Mouse (Mus musculus): Measurements from ENCODE around the gene Cebpb. TPM values are rescaled to one million over a fixed set of nuclear protein-coding genes. Genes with fewer than 3 reads are reported as not detected.
"Not testable (repeated sequence)": the region's sequence is repeated elsewhere in the genome, so short reads cannot be mapped to it uniquely, and the experiment has no call there.

The Cebpb gene
- polyA plus RNA-seq (2016; fragmentation: Nextera tagmentation; extraction: Ambion mirVana) = 7.1 and 7.8 TPM in 2 replicates

DNA sequence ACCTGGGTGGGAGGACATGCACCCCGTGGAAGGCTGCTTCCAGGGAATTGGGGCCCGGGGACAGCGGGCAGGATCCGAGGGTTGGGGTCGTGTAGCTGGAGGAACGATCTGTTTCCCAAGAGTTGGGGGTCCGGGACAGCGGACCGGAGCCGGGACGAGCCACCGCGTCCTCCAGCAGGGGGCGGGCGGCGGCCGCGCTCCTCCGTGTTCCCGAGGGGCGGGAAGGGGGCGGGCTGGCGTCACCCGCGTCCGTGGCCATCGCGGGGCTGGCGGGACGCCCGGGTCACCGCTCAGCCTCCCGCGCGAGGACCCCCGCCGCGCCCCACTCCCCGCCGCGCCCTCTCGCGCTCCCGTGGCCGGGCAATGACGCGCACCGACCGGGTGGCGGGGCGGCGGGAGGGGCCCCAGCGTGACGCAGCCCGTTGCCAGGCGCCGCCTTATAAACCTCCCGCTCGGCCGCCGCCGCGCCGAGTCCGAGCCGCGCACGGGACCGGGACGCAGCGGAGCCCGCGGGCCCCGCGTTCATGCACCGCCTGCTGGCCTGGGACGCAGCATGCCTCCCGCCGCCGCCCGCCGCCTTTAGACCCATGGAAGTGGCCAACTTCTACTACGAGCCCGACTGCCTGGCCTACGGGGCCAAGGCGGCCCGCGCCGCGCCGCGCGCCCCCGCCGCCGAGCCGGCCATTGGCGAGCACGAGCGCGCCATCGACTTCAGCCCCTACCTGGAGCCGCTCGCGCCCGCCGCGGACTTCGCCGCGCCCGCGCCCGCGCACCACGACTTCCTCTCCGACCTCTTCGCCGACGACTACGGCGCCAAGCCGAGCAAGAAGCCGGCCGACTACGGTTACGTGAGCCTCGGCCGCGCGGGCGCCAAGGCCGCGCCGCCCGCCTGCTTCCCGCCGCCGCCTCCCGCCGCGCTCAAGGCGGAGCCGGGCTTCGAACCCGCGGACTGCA is at the start of gene Cebpb:
Cebpb (plus strand) TSS at position 418 of the 954 bp plus-strand sequence.
- Histone ChIP-seq H3K4me3 (peak within 1 kb of the TSS; percentile 63), H3K36me3 (no peaks in the 10 kb centered on the region), H3K9me3 (no peaks in the 10 kb centered on the region), H3K27ac (0 out of 2 replicates have a peak within 1 kb of the TSS, but pooled peaks have one; percentile 0), H3K9ac (peak within 1 kb of the TSS; percentile 61), H3K4me1 (0 out of 2 replicates have a peak, but pooled peaks cover 12% of the 10 kb centered on the region), H3K27me3 (peaks cover 52% of the 10 kb centered on the region), H3K4me2 (replicated peaks) (peak within 1 kb of the TSS; percentile 91)
- ATAC-seq (ENCODE audit: insufficient number of reproducible peaks, insufficient read depth, low FRiP score, low TSS enrichment) = 0 out of 2 replicates have a peak, but pooled peaks have one; percentile 52
- WGBS = under 1% methylated on average over 127 of the region's 147 CpGs

DNA sequence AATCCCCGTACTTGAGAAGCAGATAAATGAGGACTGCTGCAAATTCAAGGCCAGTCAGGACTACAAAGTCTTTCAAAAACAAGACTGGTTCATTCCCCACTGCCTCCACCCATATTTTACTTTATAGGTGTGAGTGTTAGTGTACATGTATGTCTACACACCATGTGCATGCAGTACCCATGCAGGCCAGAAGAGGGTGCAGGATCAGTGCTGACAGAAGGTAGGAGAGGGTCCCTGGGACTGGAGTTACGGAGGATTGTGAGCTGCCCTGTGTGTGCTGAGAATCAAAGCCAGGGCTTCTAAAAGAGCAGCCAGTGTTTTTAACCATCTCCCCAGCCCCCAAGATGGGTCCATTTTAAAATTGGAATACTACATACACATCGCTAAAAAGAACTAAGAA is 48.4 kb upstream of the Cebpb start:
- no peak overlapping the region for H3K4me3 ChIP-seq
- WGBS = 85% methylated on average over 3 of the region's 3 CpGs
- H3K4me2 ChIP-seq (replicated peaks) = no peak overlapping the region
- H3K4me1 ChIP-seq = no peaks in the 10 kb centered on the region
- peaks cover 22% of the 10 kb centered on the region for H3K36me3 ChIP-seq
- 0 out of 2 replicates have a peak, but pooled peaks cover 3% of the 10 kb centered on the region for H3K9me3 ChIP-seq
- ATAC-seq (ENCODE audit: insufficient number of reproducible peaks, insufficient read depth, low FRiP score, low TSS enrichment) = no peak
- no peak overlapping the region for H3K9ac ChIP-seq
- no peaks in the 10 kb centered on the region for H3K27me3 ChIP-seq
- no peak overlapping the region for H3K27ac ChIP-seq

DNA sequence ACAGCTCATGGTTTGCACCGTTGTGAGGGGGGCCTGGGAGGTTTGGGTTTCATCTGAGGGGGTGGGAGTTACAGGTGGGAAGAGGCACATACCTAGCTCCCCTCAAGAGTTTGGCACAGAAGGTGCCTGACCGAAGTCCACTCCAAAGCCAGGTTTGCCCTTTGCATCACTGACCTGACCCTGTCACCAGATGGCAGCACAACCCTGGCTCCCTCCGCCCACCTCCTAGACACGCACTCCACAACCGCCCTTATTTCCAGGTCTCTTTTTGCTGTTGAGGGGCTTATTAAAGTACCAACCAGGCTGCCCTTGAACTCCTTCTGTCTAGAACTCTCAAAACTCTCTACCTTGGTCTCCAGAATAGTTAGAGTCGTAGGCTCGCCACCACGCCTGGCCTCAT is 47.4 kb upstream of the Cebpb start:
- no peak for ATAC-seq (ENCODE audit: insufficient number of reproducible peaks, insufficient read depth, low FRiP score, low TSS enrichment)

DNA sequence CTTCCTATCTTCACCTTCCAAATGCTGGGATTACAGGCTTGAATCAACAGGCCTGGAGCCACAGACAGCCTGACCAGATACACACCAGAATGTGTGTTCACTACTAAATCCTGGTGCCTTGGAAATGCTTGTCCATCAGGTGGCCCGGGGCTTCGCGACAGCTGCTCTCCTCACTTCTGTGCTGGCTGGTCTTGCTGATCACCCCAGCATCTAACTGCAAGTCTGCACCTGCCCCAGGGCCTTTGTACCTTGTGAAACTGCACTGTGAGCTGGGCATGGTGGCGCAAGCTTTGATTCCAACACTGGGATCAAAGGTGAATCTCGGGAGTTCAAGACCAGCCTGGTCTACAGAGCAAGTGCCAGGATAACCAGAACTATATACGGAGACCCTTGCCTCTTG is 46.6 kb upstream of the Cebpb start:
- no peaks in the 10 kb centered on the region for H3K27me3 ChIP-seq
- no peak for ATAC-seq (ENCODE audit: insufficient number of reproducible peaks, insufficient read depth, low FRiP score, low TSS enrichment)
- no peak overlapping the region for H3K27ac ChIP-seq
- 0 out of 2 replicates have a peak, but pooled peaks cover 3% of the 10 kb centered on the region for H3K9me3 ChIP-seq
- peaks cover 30% of the 10 kb centered on the region for H3K36me3 ChIP-seq
- no peaks in the 10 kb centered on the region for H3K4me1 ChIP-seq
- 86% methylated on average over 6 of the region's 6 CpGs for WGBS
- no peak overlapping the region for H3K4me3 ChIP-seq
- no peak overlapping the region for H3K4me2 ChIP-seq (replicated peaks)
- no peak overlapping the region for H3K9ac ChIP-seq

More for the DNA sequence above, 47.4 kb upstream of the Cebpb start:
- peaks cover 30% of the 10 kb centered on the region for H3K36me3 ChIP-seq
- H3K9ac ChIP-seq = no peak overlapping the region
- no peak overlapping the region for H3K27ac ChIP-seq
- H3K9me3 ChIP-seq = 0 out of 2 replicates have a peak, but pooled peaks cover 3% of the 10 kb centered on the region
- H3K27me3 ChIP-seq = no peaks in the 10 kb centered on the region
- 53% methylated on average over 8 of the region's 8 CpGs for WGBS
- no peak overlapping the region for H3K4me2 ChIP-seq (replicated peaks)
- no peaks in the 10 kb centered on the region for H3K4me1 ChIP-seq
- H3K4me3 ChIP-seq = no peak overlapping the region

DNA sequence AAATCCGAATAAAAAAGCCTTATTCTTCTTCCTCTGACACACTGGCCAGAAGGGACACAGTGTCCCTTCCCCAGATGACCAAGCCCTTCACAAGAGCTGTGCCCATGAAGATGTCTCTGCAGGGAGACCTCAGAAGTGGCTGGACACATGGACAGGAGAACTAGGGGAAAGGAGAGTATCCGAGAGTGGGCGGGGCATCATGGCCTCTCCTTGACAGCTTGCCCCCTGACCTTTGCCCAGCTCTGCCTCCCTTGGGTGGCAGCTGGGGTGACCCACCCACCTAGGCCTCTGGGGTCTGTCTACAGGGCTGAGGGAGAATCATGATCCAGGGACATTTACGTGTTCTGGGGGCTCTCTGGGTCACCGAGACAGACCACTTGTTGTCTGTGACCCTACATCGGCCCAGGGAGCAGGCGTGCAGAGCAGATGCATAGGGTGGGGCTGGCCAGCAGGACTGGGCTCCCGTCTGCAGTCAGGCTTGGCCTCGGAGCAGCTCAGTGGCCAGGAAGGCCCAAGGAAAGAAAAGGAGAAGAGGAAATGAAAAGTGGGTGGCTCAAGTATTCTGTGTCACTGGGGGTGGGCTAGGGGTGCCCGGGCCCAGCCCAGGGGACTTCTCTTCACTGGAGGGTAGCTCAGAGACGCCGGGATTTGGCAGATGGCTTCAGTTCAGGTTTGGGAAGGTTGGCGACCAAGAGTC is 45.2 kb upstream of the Cebpb start:
- not testable (repeated sequence) for H3K4me3 ChIP-seq; H3K9me3 ChIP-seq; H3K27ac ChIP-seq; H3K4me1 ChIP-seq; H3K9ac ChIP-seq; ATAC-seq (ENCODE audit: insufficient number of reproducible peaks, insufficient read depth, low FRiP score, low TSS enrichment); H3K4me2 ChIP-seq (replicated peaks); H3K27me3 ChIP-seq
- 81% methylated on average over 13 of the region's 13 CpGs for WGBS
- H3K36me3 ChIP-seq = peaks cover 39% of the 10 kb centered on the region

DNA sequence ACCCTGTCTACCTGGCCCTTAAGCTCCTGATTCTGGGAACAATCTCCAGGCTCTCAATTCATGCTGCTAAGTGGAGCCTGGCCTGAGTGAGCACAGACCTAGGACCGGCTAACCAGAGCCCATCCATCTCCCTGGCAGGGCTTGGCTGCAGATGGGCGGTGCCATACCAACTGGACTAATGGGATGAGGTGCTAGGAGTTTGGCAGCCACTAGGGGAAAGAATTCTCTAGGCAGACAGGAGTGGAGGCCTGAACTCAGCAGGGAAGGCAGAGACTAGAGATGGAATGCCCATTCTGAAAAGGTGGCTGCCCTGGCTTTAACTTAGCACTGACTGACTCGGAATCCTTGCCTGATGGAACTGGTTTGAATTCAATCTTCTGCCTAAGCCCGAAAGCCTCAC is 42.3 kb upstream of the Cebpb start:
- H3K9ac ChIP-seq = no peak overlapping the region
- H3K36me3 ChIP-seq = peaks cover 45% of the 10 kb centered on the region
- no peak overlapping the region for H3K4me3 ChIP-seq
- H3K4me1 ChIP-seq = no peaks in the 10 kb centered on the region
- no peak overlapping the region for H3K4me2 ChIP-seq (replicated peaks)
- no peaks in the 10 kb centered on the region for H3K9me3 ChIP-seq
- H3K27ac ChIP-seq = no peak overlapping the region
- WGBS = 77% methylated on average over 4 of the region's 4 CpGs
- ATAC-seq (ENCODE audit: insufficient number of reproducible peaks, insufficient read depth, low FRiP score, low TSS enrichment) = no peak
- no peaks in the 10 kb centered on the region for H3K27me3 ChIP-seq

DNA sequence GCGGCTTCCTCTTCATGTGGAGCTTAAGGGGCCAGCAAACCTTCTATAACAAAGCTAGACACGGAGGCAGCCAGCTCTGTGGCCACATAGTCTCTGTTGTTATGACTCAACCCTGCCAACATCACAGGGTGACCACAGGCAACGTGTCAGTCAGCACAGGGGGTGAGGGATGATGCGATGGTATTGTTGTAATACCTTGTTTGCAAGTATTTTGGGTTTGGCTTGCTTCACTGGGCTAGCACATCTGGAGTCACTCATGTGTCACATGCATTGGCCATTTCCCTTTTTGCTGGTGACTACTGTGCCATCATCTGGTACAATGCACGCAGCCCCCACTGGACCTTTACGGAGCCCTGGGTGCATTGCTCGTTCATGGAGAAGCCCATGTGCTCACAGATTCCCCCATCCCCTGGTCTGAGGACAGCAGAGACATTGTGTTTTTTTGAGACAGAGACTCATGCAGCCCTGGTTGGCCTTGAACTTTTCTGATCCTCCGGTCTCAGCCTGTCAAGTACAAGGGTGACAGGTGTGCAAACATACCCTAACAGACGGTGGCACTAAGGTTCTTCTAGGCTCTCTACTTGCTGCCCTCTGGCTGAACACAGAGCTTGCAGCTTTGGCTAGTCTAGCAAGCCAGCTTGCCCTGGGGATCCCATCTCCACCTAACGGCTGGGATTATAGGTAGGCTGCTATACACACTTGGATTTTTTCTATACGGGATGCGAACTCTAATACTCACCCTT is 39.3 kb upstream of the Cebpb start:
- ATAC-seq (ENCODE audit: insufficient number of reproducible peaks, insufficient read depth, low FRiP score, low TSS enrichment) = no peak
- Histone ChIP-seq H3K27ac (no peak overlapping the region), H3K4me3 (no peak overlapping the region), H3K27me3 (no peaks in the 10 kb centered on the region), H3K4me2 (replicated peaks) (no peak overlapping the region), H3K9ac (no peak overlapping the region), H3K9me3 (no peaks in the 10 kb centered on the region), H3K4me1 (no peaks in the 10 kb centered on the region), H3K36me3 (peaks cover 67% of the 10 kb centered on the region)
- 89% methylated on average over 12 of the region's 12 CpGs for WGBS

DNA sequence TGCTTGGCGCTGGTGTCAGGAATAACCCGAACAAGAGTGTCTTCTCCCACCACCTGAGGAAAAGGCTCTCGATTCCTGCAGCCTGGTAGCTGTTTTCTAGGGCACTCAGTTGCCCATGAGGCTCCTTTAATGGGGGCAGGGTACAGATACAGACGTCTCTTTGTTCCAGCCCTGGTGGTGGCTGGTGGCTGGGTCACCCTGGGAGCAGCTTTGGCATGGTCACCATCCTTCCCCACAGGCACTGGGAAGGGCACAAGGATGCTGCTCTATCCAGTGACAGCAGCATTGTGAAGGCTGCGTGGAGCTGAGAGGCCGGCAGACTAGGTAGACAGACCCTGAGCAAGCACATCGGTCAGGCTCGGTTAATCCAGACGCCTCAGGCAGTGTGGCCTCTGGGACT is 37.1 kb upstream of the Cebpb start:
- Histone ChIP-seq H3K27ac (no peak overlapping the region), H3K36me3 (peaks cover 57% of the 10 kb centered on the region), H3K9me3 (no peaks in the 10 kb centered on the region), H3K4me3 (no peak overlapping the region), H3K9ac (0 out of 2 replicates have a peak overlapping the region, but pooled peaks have one; percentile 19), H3K4me2 (replicated peaks) (no peak overlapping the region), H3K27me3 (no peaks in the 10 kb centered on the region), H3K4me1 (0 out of 2 replicates have a peak, but pooled peaks cover 3% of the 10 kb centered on the region)
- 70% methylated on average over 9 of the region's 9 CpGs for WGBS
- ATAC-seq (ENCODE audit: insufficient number of reproducible peaks, insufficient read depth, low FRiP score, low TSS enrichment) = no peak

DNA sequence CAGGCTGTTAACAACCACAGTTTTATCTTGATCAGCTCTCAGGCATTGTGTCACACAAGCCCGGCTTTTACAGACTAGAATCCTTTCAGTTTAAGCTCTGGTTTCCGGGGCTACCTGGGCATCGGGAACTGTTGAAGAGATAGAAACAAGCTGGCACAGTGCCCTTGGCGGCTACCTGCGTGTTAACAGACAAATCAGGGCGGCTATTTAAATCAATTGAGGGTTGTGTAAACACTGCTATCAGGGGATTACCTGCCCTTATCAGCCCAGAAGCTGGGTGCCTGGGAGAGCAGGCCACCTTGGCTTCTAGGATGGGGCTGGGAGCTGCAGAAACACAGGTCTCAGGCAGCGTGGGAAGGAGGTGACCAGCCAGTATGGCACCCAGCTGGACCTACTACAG is 36.0 kb upstream of the Cebpb start:
- WGBS = 90% methylated on average over 7 of the region's 7 CpGs

DNA sequence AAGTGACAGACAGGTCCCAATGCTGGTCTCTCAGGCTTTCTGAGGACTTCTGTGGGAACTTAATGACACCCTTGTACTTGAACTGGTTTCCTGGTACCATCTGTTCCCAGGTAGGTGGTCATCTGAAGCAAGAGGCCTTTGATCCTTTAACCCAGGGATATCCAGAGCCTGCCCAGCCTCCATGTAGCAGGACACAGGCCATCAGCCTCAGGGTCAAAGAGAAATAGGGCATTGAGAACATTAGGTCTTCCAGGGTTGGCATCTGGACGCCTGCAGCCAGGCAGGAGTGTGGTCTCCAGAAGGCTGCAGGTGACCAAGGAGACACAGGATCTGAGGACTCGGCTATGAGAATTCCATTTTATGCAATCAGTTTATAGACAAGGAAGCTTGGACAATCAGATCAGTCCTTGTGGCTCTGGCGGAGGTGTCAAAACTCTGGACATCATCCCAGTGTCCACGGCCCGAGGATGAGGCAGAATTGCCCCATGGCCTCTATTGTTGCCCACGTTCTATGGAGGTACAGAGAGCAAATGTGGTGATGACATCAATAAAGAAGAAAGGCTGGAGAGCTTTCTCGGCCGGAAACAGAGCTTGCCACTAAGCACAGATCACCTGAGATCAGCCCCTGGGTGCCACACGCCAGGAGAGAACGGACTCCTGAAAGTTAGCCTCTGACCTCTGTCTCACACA is 33.7 kb upstream of the Cebpb start:
- no peak for ATAC-seq (ENCODE audit: insufficient number of reproducible peaks, insufficient read depth, low FRiP score, low TSS enrichment)
- Histone ChIP-seq H3K4me1 (peaks cover 25% of the 10 kb centered on the region), H3K9ac (no peak overlapping the region), H3K36me3 (peaks cover 40% of the 10 kb centered on the region), H3K27me3 (no peaks in the 10 kb centered on the region), H3K9me3 (no peaks in the 10 kb centered on the region), H3K4me3 (no peak overlapping the region), H3K4me2 (replicated peaks) (no peak overlapping the region), H3K27ac (no peak overlapping the region)
- 91% methylated on average over 10 of the region's 10 CpGs for WGBS

More for the DNA sequence above, 36.0 kb upstream of the Cebpb start:
- Histone ChIP-seq H3K27ac (no peak overlapping the region), H3K9ac (no peak overlapping the region), H3K27me3 (no peaks in the 10 kb centered on the region), H3K4me1 (0 out of 2 replicates have a peak, but pooled peaks cover 7% of the 10 kb centered on the region), H3K4me2 (replicated peaks) (no peak overlapping the region), H3K4me3 (no peak overlapping the region), H3K9me3 (no peaks in the 10 kb centered on the region), H3K36me3 (peaks cover 55% of the 10 kb centered on the region)
- no peak for ATAC-seq (ENCODE audit: insufficient number of reproducible peaks, insufficient read depth, low FRiP score, low TSS enrichment)
